Mouse (Mus musculus) liver, adult 2 months (tissue): Measurements from ENCODE around the gene Ccn5.

ENCODE experiments used
- CTCF ChIP-seq: fragments of 200-500 bp; IDR thresholded peaks from 2 replicates; pipeline ENCODE4 v1.5.1; 2011; ENCODE audit warnings: low read depth, low read length, control low read depth
- POLR2A ChIP-seq: fragments of 200-500 bp; IDR thresholded peaks from 2 replicates; pipeline ENCODE4 v1.6.1; 2011; ENCODE audit warnings: low read length, control low read depth; ENCODE audit not compliant: insufficient read depth; ENCODE audit errors: extremely low read depth

- TF ChIP-seq CTCF (no peak), POLR2A (no peak)
Observed at GRCm38 (mm10) chr2:163831163-163831562, 10.5 kb downstream of the Ccn5 start.
